Comparison of ENCODE assay signal across 15 mouse cellular contexts in genomic region chr12:57118602-57119001, GRCm38 (mm10).
"Had no signal": no experiment of that assay in that cellular context is flagged by ENCODE, and none has a peak within 500 bp of the region (broad histone marks: within the 10 kb centered on the region; RNA-seq: fewer than 3 reads in every experiment).

No protein-coding gene starts in this region.

- H3K27me3 ChIP-seq: limb, embryonic 15.5 days; liver, embryonic 12.5 days; neural tube, embryonic 15.5 days; stomach, embryonic 15.5 days had no signal

- H3K4me3 ChIP-seq: limb, embryonic 15.5 days; liver, embryonic 12.5 days; myocyte; neural tube, embryonic 15.5 days; stomach, embryonic 15.5 days had no signal

- DNase-seq: kidney, adult 8-10 months; kidney, postnatal 25 days; layer of hippocampus, adult 9-11 months; layer of hippocampus, postnatal 36 days; lung, embryonic 14.5 days; lung, postnatal 10 days; lung, postnatal 4 days; right cerebral cortex, postnatal 14 days; thymus, adult 2 months; thymus, postnatal 25 days had no signal

- H3K4me1 ChIP-seq: limb, embryonic 15.5 days; liver, embryonic 12.5 days; neural tube, embryonic 15.5 days; stomach, embryonic 15.5 days had no signal

- H3K9ac ChIP-seq: limb, embryonic 15.5 days; liver, embryonic 12.5 days; lung, embryonic 14.5 days; neural tube, embryonic 15.5 days; stomach, embryonic 15.5 days had no signal

- H3K36me3 ChIP-seq: limb, embryonic 15.5 days; liver, embryonic 12.5 days; neural tube, embryonic 15.5 days; stomach, embryonic 15.5 days had no signal

- ATAC-seq: liver, embryonic 12.5 days had no signal

- H3K27ac ChIP-seq: limb, embryonic 15.5 days; liver, embryonic 12.5 days; neural tube, embryonic 15.5 days; stomach, embryonic 15.5 days had no signal

- H3K9me3 ChIP-seq: limb, embryonic 15.5 days; liver, embryonic 12.5 days; neural tube, embryonic 15.5 days; stomach, embryonic 15.5 days had no signal

- H3K4me2 ChIP-seq: limb, embryonic 15.5 days; liver, embryonic 12.5 days; lung, embryonic 14.5 days; neural tube, embryonic 15.5 days; stomach, embryonic 15.5 days had no signal
